Mouse (Mus musculus): Measurements from ENCODE around the gene Tomm22. TPM values are rescaled to one million over a fixed set of nuclear protein-coding genes. Genes with fewer than 3 reads are reported as not detected.
"Not testable (repeated sequence)": the region's sequence is repeated elsewhere in the genome, so short reads cannot be mapped to it uniquely, and the experiment has no call there.

The Tomm22 gene
- polyA plus RNA-seq, 1 experiment from 2014 or later, result 168 TPM

DNA sequence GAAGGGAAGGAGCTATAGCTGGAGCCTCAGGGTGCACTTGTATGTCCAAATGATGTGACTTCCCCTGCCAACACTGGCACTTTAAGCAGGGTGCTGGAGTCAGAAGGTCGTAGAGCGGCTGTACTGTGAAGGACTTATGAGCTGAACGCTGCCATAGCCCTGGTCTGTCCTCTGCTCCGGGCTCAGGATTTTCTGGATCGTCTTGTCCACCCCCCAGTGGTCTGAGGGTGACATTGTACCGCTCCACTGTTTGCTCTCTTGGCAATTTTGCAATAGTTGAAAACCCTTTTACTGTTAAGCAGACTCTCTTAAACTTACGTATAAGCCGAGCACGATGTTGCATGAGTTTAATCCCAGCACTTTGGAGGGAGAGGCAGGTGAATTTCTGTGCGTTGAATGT, 1.5 kb upstream of the Tomm22 start:
- WGBS, result 46% methylated on average over 10 of the region's 10 CpGs
- H3K27ac ChIP-seq (ENCODE audit: low read length), result no peak overlapping the region; the same call in 1 of the 2 replicates
- no peaks in the 10 kb centered on the region for H3K9me3 ChIP-seq (ENCODE audit: low read length)
- H3K27me3 ChIP-seq (replicated peaks; ENCODE audit: insufficient read depth, low read length), result no peaks in the 10 kb centered on the region
- no peak overlapping the region for H3K4me2 ChIP-seq (replicated peaks; ENCODE audit: low read depth, low read length)
- H3K9ac ChIP-seq (replicated peaks; ENCODE audit: low read depth), result no peak overlapping the region
- peaks cover 7% of the 10 kb centered on the region; the same call in 1 of the 2 replicates for H3K36me3 ChIP-seq (ENCODE audit: insufficient read depth, low read length)
- TF ChIP-seq EP300 (IDR thresholded peaks at IDR 0.05) (no peak), CTCF (IDR thresholded peaks at IDR 0.05) (peak; percentile 60)
- no peaks in the 10 kb centered on the region for H3K4me1 ChIP-seq (ENCODE audit: insufficient read depth, low read depth, low read length)
- H3K4me3 ChIP-seq (ENCODE audit: low read depth, low read length), result no peak overlapping the region
- DNase-seq (ENCODE audit: low spot score) (peak; percentile 86), ATAC-seq (peak; percentile 60)

DNA sequence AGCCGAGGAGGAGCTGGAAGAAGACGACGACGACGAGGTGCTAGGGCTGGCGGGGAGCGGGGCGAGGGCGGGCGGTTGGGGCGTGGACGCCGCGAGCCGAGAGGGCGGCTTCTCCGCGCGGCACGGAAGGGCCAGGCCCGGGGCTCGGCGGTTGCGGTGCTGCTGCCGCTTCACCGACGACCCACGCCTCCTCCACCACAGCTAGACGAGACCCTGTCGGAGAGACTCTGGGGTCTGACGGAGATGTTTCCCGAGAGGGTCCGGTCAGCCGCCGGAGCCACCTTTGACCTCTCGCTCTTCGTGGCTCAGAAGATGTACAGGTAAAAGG, 275 bp downstream of the Tomm22 start:
- Histone ChIP-seq H3K9me3 (ENCODE audit: low read length) (no peaks in the 10 kb centered on the region), H3K27me3 (replicated peaks; ENCODE audit: insufficient read depth, low read length) (no peaks in the 10 kb centered on the region), H3K27ac (ENCODE audit: low read length) (no peak overlapping the region), H3K9ac (replicated peaks; ENCODE audit: low read depth) (peak overlapping the region; percentile 82), H3K36me3 (ENCODE audit: insufficient read depth, low read length) (peaks cover 21% of the 10 kb centered on the region; the same call in 1 of the 2 replicates), H3K4me2 (replicated peaks; ENCODE audit: low read depth, low read length) (peak overlapping the region; percentile 81), H3K4me1 (ENCODE audit: insufficient read depth, low read depth, low read length) (no peaks in the 10 kb centered on the region), H3K4me3 (ENCODE audit: low read depth, low read length) (peak overlapping the region; percentile 83)
- TF ChIP-seq CTCF (IDR thresholded peaks at IDR 0.05) (no peak), EP300 (IDR thresholded peaks at IDR 0.05) (no peak)
- ATAC-seq (peak; percentile 25), DNase-seq (ENCODE audit: low spot score) (no peak)
- WGBS, result under 1% methylated on average over 29 of the region's 37 CpGs

DNA sequence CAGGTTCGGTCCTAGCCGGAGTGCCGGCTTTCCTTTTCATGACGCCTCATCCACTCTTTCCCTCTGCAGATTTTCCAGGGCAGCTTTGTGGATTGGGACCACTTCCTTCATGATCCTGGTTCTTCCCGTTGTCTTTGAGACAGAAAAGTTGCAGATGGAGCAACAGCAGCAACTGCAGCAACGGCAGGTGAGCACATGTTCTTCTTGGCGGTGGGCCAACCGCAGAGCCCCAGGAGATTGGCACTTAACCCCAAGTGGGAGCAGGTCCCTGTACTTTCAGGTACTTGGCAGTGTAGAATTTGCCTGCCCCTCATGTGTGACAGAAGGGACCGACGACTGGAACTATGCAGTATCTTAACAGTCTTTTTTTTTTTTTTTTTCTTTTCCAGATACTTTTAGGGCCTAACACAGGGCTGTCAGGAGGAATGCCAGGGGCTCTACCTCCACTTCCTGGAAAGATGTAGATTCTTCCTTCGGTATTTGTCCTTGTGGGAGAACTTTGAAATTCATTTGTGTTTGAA, 1.2 kb downstream of the Tomm22 start:
- peaks cover 21% of the 10 kb centered on the region; the same call in 1 of the 2 replicates for H3K36me3 ChIP-seq (ENCODE audit: insufficient read depth, low read length)

DNA sequence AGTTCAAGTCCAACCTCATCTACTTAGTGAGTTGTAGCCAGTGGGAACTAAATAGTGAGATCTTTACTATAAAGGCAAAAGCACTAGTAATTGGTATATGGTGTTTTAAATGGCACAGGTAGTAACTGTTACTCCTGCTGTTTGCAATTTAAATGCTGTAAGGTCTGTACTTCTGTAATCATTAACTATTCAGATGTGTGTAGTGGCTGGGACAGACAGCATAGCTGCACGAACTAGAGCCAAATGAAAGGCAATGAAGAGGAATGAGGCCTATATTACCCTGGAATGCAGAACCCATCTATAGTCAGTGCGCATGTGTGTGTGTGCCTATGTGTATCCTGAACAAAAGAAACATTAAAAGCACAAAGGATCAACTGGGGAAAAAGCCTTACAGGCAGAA, 7.3 kb downstream of the Tomm22 start:
- H3K9me3 ChIP-seq (ENCODE audit: low read length), result no peaks in the 10 kb centered on the region
- no peak for ATAC-seq
- no peak overlapping the region for H3K4me3 ChIP-seq (ENCODE audit: low read depth, low read length)
- no peak for TF ChIP-seq CTCF (IDR thresholded peaks at IDR 0.05)
- no peak for TF ChIP-seq EP300 (IDR thresholded peaks at IDR 0.05)
- no peak overlapping the region for H3K27ac ChIP-seq (ENCODE audit: low read length)
- no peak overlapping the region for H3K4me2 ChIP-seq (replicated peaks; ENCODE audit: low read depth, low read length)
- H3K27me3 ChIP-seq (replicated peaks; ENCODE audit: insufficient read depth, low read length), result no peaks in the 10 kb centered on the region
- no peak overlapping the region for H3K9ac ChIP-seq (replicated peaks; ENCODE audit: low read depth)
- no peak for DNase-seq (ENCODE audit: low spot score)
- peaks cover 21% of the 10 kb centered on the region; the same call in 1 of the 2 replicates for H3K36me3 ChIP-seq (ENCODE audit: insufficient read depth, low read length)
- H3K4me1 ChIP-seq (ENCODE audit: insufficient read depth, low read depth, low read length), result no peaks in the 10 kb centered on the region
- 74% methylated on average over 2 of the region's 2 CpGs for WGBS

More for the DNA sequence above, 1.2 kb downstream of the Tomm22 start:
- ATAC-seq; H3K27me3 ChIP-seq (replicated peaks; ENCODE audit: insufficient read depth, low read length); H3K27ac ChIP-seq (ENCODE audit: low read length); H3K9ac ChIP-seq (replicated peaks; ENCODE audit: low read depth); H3K9me3 ChIP-seq (ENCODE audit: low read length); H3K4me3 ChIP-seq (ENCODE audit: low read depth, low read length); DNase-seq (ENCODE audit: low spot score); H3K4me1 ChIP-seq (ENCODE audit: insufficient read depth, low read depth, low read length): not testable (repeated sequence)
- WGBS, result 58% methylated on average over 11 of the region's 11 CpGs
- H3K4me2 ChIP-seq (replicated peaks; ENCODE audit: low read depth, low read length), result peak overlapping the region; percentile 81

GRCm38 (mm10) chr15:79681973-79682372, 11.3 kb downstream of the Tomm22 start:
- no peak for ATAC-seq
- 87% methylated on average over 4 of the region's 4 CpGs for WGBS
- H3K9ac ChIP-seq (replicated peaks; ENCODE audit: low read depth), result no peak overlapping the region
- H3K27me3 ChIP-seq (replicated peaks; ENCODE audit: insufficient read depth, low read length), result no peaks in the 10 kb centered on the region
- no peak overlapping the region for H3K4me3 ChIP-seq (ENCODE audit: low read depth, low read length)
- H3K4me2 ChIP-seq (replicated peaks; ENCODE audit: low read depth, low read length), result no peak overlapping the region
- no peaks in the 10 kb centered on the region for H3K36me3 ChIP-seq (ENCODE audit: insufficient read depth, low read length)
- H3K9me3 ChIP-seq (ENCODE audit: low read length), result no peaks in the 10 kb centered on the region
- H3K4me1 ChIP-seq (ENCODE audit: insufficient read depth, low read depth, low read length), result peaks cover 30% of the 10 kb centered on the region
- DNase-seq (ENCODE audit: low spot score), result no peak
- no peak overlapping the region for H3K27ac ChIP-seq (ENCODE audit: low read length)
- TF ChIP-seq EP300 (IDR thresholded peaks at IDR 0.05) (no peak), CTCF (IDR thresholded peaks at IDR 0.05) (no peak)

GRCm38 (mm10) chr15:79683146-79683545, 12.5 kb downstream of the Tomm22 start:
- Histone ChIP-seq H3K27ac (ENCODE audit: low read length) (no peak overlapping the region), H3K4me2 (replicated peaks; ENCODE audit: low read depth, low read length) (no peak overlapping the region; the same call in 1 of the 2 replicates), H3K9me3 (ENCODE audit: low read length) (no peaks in the 10 kb centered on the region), H3K36me3 (ENCODE audit: insufficient read depth, low read length) (no peaks in the 10 kb centered on the region), H3K27me3 (replicated peaks; ENCODE audit: insufficient read depth, low read length) (no peaks in the 10 kb centered on the region), H3K4me1 (ENCODE audit: insufficient read depth, low read depth, low read length) (peaks cover 30% of the 10 kb centered on the region), H3K9ac (replicated peaks; ENCODE audit: low read depth) (no peak overlapping the region), H3K4me3 (ENCODE audit: low read depth, low read length) (no peak overlapping the region)
- 65% methylated on average over 6 of the region's 6 CpGs for WGBS
- no peak for TF ChIP-seq CTCF (IDR thresholded peaks at IDR 0.05)
- TF ChIP-seq EP300 (IDR thresholded peaks at IDR 0.05), result no peak
- ATAC-seq, result no peak
- DNase-seq (ENCODE audit: low spot score), result peak; percentile 67
